Mouse (Mus musculus): ENCODE results near the gene Stx2.

DNA sequence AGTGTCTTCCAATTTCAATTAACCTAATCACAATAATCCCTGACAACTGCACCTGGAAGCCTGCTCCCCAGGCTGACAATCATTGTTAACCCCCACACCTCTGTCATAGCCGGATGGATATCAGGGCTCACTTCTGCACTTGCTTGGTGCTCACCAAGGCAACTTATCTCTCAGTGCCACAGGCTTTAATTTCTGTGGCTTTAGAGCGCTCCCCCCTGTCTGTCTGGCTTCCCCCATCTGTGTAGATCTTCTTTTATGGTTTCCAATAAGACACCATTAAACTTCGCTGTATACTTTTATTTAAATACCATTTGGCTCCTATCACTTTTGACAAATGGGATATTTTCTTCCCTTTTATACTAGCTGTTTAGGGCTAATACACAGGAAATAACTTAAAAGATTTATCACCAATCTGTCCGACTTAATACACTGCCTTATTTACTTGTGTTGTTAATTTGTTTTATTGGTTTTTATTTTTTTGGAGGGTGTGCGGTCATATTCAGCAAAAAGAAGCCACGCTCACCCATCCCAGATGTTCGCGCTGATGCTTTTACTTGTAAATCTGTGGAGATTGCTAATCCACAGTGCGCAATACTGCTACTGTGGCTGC, 46.4 kb upstream of the Stx2 start:
- TF ChIP-seq TAL1 (IDR thresholded peaks at IDR 0.05; ENCODE audit: low read length) (no peak), GATA1 (IDR thresholded peaks at IDR 0.05; ENCODE audit: low read length) (no peak)

Data from erythroblast, embryonic 14.5 days (primary cell).